Comparison of ENCODE assay signal across 8 mouse cellular contexts in genomic region chr15:81872262-81873136, GRCm38 (mm10). TPM values are rescaled to one million over a fixed set of nuclear protein-coding genes. Genes with fewer than 3 reads are reported as not detected.
DNase-seq lines count a peak whose midpoint lies in the region; ATAC-seq lines count a peak whose summit lies in the region.

TSS of gene Aco2 (plus strand) at chr15:81872309.

- peak within 1 kb of the TSS; percentile 90 for H3K9ac ChIP-seq in intestine, embryonic 14.5 days (ENCODE audit: low read length)

- WGBS in intestine, embryonic 14.5 days, result under 1% methylated on average over 53 of the region's 53 CpGs

- no peaks in the 10 kb centered on the region for H3K9me3 ChIP-seq in intestine, embryonic 14.5 days (ENCODE audit: control insufficient read depth, low read length)

- intact Hi-C loops in gastrocnemius, postnatal 14 days (cut with DNase I; ENCODE audit: low total_unique reads), result no loop called here
- intact Hi-C loops in left cerebral cortex, postnatal 14 days (cut with DNase I), result no loop called here

- DNase-seq in adrenal gland, adult (ENCODE audit: inconsistent age in 2 of 2, low spot score in 1 of 2), result peak; percentile 99 to 100
- DNase-seq in embryo, embryonic 10.5 days (ENCODE audit: low spot score), result peak; percentile 100
- DNase-seq in gastrocnemius, postnatal 14 days, result peak; percentile 99
- peak; percentile 100 for DNase-seq in intestine, embryonic 14.5 days (ENCODE audit: low spot score)
- DNase-seq in left cerebral cortex, postnatal 14 days (ENCODE audit: low spot score in 2 of 2), result peak; percentile 100
- DNase-seq in mesoderm, embryonic 11.5 days (ENCODE audit: low read depth, low spot score), result peak; percentile 99
- DNase-seq in right cerebral cortex, postnatal 36 days (ENCODE audit: low spot score in 2 of 2), result peak; percentile 97 to 98
- DNase-seq in yolk sac, embryonic 10.5 days (ENCODE audit: low spot score), result peak; percentile 99

- H3K4me3 ChIP-seq in intestine, embryonic 14.5 days (ENCODE audit: low read depth, low read length), result peak within 1 kb of the TSS; percentile 98

- ATAC-seq in intestine, embryonic 14.5 days (replicated peaks; ENCODE audit: low FRiP score, low TSS enrichment, low read depth), result peak; percentile 85

- H3K4me1 ChIP-seq in intestine, embryonic 14.5 days (replicated peaks; ENCODE audit: control insufficient read depth, insufficient read depth, low read length), result peaks cover 11% of the 10 kb centered on the region; the same call in 1 of the 2 replicates

- peak within 1 kb of the TSS; percentile 97 for H3K4me2 ChIP-seq in intestine, embryonic 14.5 days (ENCODE audit: low read length)

- peak within 1 kb of the TSS; percentile 99 for H3K27ac ChIP-seq in intestine, embryonic 14.5 days (ENCODE audit: low read depth)

- no peaks in the 10 kb centered on the region for H3K27me3 ChIP-seq in intestine, embryonic 14.5 days (replicated peaks; ENCODE audit: control insufficient read depth, insufficient read depth, low read length)

- peaks cover 33% of the 10 kb centered on the region for H3K36me3 ChIP-seq in intestine, embryonic 14.5 days (ENCODE audit: control insufficient read depth, insufficient read depth, low read length)

RNA-seq across cellular contexts. Expression of gene Aco2, which starts in this region (rescaled TPM):
- total RNA-seq in gastrocnemius, postnatal 14 days (2021), result 1,000 to 10,000 TPM in 1 of 2 experiments, 100 to 1,000 TPM in 1; 894 to 1,160 TPM
- polyA plus RNA-seq in intestine, embryonic 14.5 days (2014; fragmentation: Nextera tagmentation; extraction: Ambion mirVana), result 171 and 178 TPM in 2 replicates
- 100 to 1,000 TPM; 445 to 467 TPM for total RNA-seq in left cerebral cortex, postnatal 14 days (2021)

Comparison
In these comparisons a context has a peak if more than half of its experiments do, and no peak if none do; other contexts are left out.
1. Peak in every context shown above with its lines: DNase-seq, ATAC-seq, H3K4me3 ChIP-seq and H3K27ac ChIP-seq.